Mouse (Mus musculus) embryonic facial prominence, embryonic 11.5 days (tissue): ENCODE results near the gene Macrod1. TPM values are rescaled to one million over a fixed set of nuclear protein-coding genes. Genes with fewer than 3 reads are reported as not detected.

ENCODE experiments used
- ATAC-seq: fragments of 200-750 bp; cut with Nextera tagmentation; replicated peaks from 2 replicates; pipeline ENCODE4 v1.8.0; 2017; ENCODE audit warnings: low read depth; ENCODE audit not compliant: insufficient number of reproducible peaks, low FRiP score, low TSS enrichment
- DNase-seq: peaks from one replicate; pipeline ENCODE4 v3.0.0-alpha.2; 2015; ENCODE audit warnings: low spot score
- H3K27ac ChIP-seq: fragments of 300-500 bp; sonication (generic); replicated peaks from 2 replicates; pipeline ENCODE4 v1.5.1; 2014; ENCODE audit warnings: mild to moderate bottlenecking, low read depth, low read length, control low read depth
- H3K27me3 ChIP-seq: fragments of 300-500 bp; sonication (generic); 2 replicates; pipeline ENCODE4 v1.6.1; 2014; ENCODE audit warnings: mild to moderate bottlenecking, low read length, moderate library complexity, mixed read lengths; ENCODE audit not compliant: control insufficient read depth, insufficient read depth
- H3K36me3 ChIP-seq: fragments of 300-500 bp; sonication (generic); replicated peaks from 2 replicates; pipeline ENCODE4 v1.6.1; 2014; ENCODE audit warnings: low read depth, mild to moderate bottlenecking, low read length, moderate library complexity, mixed read lengths; ENCODE audit not compliant: control insufficient read depth, insufficient read depth
- H3K4me1 ChIP-seq: fragments of 300-500 bp; sonication (generic); 2 replicates; pipeline ENCODE4 v1.6.1; 2014; ENCODE audit warnings: low read length, mixed read lengths; ENCODE audit not compliant: control insufficient read depth, insufficient read depth
- H3K4me2 ChIP-seq: fragments of 300-500 bp; sonication (generic); 2 replicates; pipeline ENCODE4 v1.6.1; 2014; ENCODE audit warnings: low read depth, mild to moderate bottlenecking, control low read depth, low read length, moderate library complexity
- H3K4me3 ChIP-seq: fragments of 300-500 bp; sonication (generic); 2 replicates; pipeline ENCODE4 v1.5.1; 2014; ENCODE audit warnings: low read depth, low read length, control low read depth
- H3K9ac ChIP-seq: fragments of 300-500 bp; sonication (generic); replicated peaks from 2 replicates; pipeline ENCODE4 v1.6.1; 2014; ENCODE audit warnings: mild to moderate bottlenecking, control low read depth, low read length
- H3K9me3 ChIP-seq: fragments of 300-500 bp; sonication (generic); replicated peaks from 2 replicates; pipeline ENCODE4 v1.6.1; 2016; ENCODE audit warnings: mild to moderate bottlenecking, low read length, inconsistent platforms, mixed read lengths; ENCODE audit not compliant: control insufficient read depth
- WGBS: fragments of 180-500 bp; shearing (Covaris S2); extraction: QIAGEN DNeasy Blood & Tissue Kit; methylation state at CpG from one replicate; pipeline ENCODE4 v1.1.7; 2014; 5-methylcytosine and 5-hydroxymethylcytosine counted together
- polyA plus RNA-seq: library from polyadenylated mRNA; unstranded; fragments of >200 nt; fragmentation: Nextera tagmentation; extraction: Ambion mirVana; gene quantifications from 2 replicates; pipeline ENCODE4 v1.2.1, GENCODE M21; 2014

Macrod1 gene
- polyA plus RNA-seq, 1 experiment from 2014 or later, result 6.9 TPM

DNA sequence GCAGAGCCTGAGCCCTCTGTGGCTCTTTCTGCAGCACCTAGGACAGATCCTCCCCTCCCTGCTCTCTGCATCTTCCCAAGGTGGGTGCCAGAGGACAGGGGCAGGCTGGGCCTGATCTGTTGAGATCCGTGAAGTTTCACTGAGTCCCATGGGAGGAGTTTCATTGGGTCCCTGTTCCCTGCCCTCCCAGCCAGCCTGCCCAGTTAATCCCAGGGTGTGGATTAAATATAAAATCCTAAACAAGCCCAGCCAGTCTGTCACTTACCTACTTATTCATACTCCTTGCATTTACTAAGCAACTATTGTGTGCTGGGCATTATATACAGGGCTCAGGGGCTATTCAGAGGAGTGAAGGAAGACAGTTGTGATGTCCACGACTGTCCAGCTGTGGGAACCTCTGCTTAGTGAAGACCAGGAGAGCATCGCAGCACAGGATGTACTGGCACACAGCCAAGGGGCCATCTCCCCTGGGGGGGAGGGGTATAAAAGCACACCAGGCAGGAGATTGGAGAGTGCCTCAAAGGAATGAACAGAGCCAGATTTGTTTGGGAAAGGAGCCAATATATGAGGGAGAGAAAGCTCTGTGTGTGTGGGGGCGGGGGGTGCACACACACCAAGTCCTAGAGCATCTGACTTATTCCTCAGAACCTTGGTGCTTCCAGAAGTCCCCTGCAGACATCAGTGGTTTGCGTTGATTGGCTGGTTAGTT, 85.8 kb downstream of the Macrod1 start:
- Histone ChIP-seq H3K4me1 (peaks cover 16% of the 10 kb centered on the region), H3K27ac (no peak overlapping the region), H3K4me2 (no peak overlapping the region), H3K9ac (no peak overlapping the region), H3K4me3 (no peak overlapping the region), H3K36me3 (no peaks in the 10 kb centered on the region), H3K9me3 (no peaks in the 10 kb centered on the region), H3K27me3 (peaks cover 4% of the 10 kb centered on the region; the same call in 1 of the 2 replicates)
- ATAC-seq (no peak), DNase-seq (no peak)
- 51% methylated on average over 5 of the region's 5 CpGs for WGBS

DNA sequence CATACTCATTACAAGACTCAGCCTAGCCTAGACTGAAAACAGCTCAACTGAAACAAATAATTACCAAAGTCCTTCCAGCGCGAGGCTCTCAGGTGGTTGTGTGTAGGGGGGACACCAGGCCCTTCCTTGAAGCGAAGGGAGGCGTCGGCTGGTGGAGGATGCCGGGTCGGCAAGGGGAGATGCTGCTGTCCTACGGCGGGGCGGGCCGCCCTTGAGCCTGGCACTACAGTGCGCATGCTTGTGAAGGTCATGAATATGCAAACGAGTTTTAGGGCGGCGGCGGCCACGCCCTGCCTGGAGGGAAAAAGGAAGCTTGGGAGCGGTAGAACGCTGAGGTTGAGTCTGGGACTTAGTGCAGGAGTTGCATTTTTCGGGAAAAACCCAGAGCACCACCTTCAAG, 87.2 kb downstream of the Macrod1 start:
- H3K27ac ChIP-seq, result no peak overlapping the region
- ATAC-seq, result no peak; the same call in 1 of the 2 replicates
- no peaks in the 10 kb centered on the region for H3K36me3 ChIP-seq
- H3K4me1 ChIP-seq, result peaks cover 4% of the 10 kb centered on the region
- DNase-seq, result peak; percentile 77
- peaks cover 4% of the 10 kb centered on the region; the same call in 1 of the 2 replicates for H3K27me3 ChIP-seq
- H3K9me3 ChIP-seq, result no peaks in the 10 kb centered on the region
- H3K9ac ChIP-seq, result peak overlapping the region; percentile 39
- 1% methylated on average over 20 of the region's 20 CpGs for WGBS
- H3K4me3 ChIP-seq, result peak overlapping the region; percentile 5
- peak overlapping the region; percentile 46 for H3K4me2 ChIP-seq

DNA sequence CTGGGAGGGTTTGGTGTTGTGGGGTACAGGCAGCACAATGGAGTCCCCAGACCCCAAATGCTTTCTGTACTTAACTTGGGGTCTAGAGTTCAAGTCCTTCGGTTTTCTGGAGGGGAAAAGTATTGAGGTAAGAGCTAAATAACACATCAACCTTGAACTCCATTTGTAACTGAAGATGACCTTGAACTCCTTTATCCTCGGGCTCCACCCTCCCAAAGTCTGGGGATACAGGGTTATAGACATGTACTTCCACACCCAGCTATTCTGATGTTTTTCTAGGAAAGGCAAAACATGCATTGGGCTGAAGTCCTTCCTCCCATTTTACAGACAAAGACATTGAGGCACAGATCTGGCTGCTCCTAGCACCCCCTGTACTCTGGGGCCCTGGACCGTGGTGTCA, 87.8 kb downstream of the Macrod1 start:
- no peak overlapping the region for H3K4me2 ChIP-seq

DNA sequence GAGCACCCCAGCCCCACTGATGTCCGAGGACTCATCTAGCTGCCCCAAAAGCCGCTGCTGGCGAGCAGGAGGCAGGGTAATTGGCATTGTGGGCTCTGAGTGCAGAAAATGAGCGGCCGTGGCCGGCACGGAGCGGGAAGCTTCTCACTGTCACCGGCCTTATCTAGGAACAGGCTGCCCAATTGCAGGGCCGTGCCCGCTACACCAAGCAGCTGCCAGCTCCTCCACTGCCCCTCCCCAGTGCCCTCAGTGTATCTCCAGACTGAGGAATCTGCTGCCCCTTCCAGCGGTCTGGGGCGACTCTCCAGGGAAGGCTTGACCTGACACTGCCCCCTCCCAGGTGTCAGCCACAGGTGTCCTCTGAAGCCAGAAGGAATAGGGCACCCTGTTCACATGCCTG, 89.8 kb downstream of the Macrod1 start:
- H3K36me3 ChIP-seq, result no peaks in the 10 kb centered on the region; the same call in 1 of the 2 replicates
- no peak overlapping the region for H3K27ac ChIP-seq
- whole genome bisulfite sequencing, result 77% methylated on average over 13 of the region's 13 CpGs
- no peak for DNase-seq
- no peaks in the 10 kb centered on the region for H3K9me3 ChIP-seq
- H3K4me2 ChIP-seq, result no peak overlapping the region
- no peak overlapping the region for H3K9ac ChIP-seq
- no peaks in the 10 kb centered on the region for H3K4me1 ChIP-seq
- no peak overlapping the region for H3K4me3 ChIP-seq
- H3K27me3 ChIP-seq, result peaks cover 4% of the 10 kb centered on the region; the same call in 1 of the 2 replicates
- ATAC-seq, result no peak

More for the DNA sequence above, 87.8 kb downstream of the Macrod1 start:
- Histone ChIP-seq H3K9me3 (no peaks in the 10 kb centered on the region), H3K27me3 (peaks cover 4% of the 10 kb centered on the region; the same call in 1 of the 2 replicates), H3K4me3 (no peak overlapping the region), H3K4me1 (no peaks in the 10 kb centered on the region), H3K9ac (no peak overlapping the region), H3K36me3 (no peaks in the 10 kb centered on the region; the same call in 1 of the 2 replicates), H3K27ac (no peak overlapping the region)
- ATAC-seq (no peak), DNase-seq (no peak)
- 72% methylated on average over 3 of the region's 3 CpGs for WGBS

DNA sequence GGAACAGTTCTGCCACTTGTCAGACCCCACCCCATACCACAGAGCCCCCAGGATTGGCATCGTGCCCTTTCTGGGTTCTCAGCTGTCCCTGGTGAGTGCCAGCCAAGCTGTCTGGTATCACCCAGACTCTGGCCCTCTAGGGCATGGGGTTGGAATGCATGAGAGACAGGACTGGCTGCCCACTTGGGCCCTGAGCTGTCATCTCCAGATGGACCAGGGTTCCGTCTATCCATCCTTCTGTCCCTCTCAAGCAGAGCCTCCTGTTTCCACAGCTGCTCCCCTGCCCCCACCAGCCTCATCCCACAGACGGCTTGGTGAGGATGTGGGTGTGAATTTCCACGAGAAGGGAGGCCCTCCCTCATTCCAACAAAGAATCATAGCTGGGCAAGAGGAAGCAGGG, 91.5 kb downstream of the Macrod1 start:
- Histone ChIP-seq H3K4me1 (no peaks in the 10 kb centered on the region), H3K9ac (no peak overlapping the region), H3K4me3 (no peak overlapping the region), H3K4me2 (no peak overlapping the region), H3K27me3 (peaks cover 4% of the 10 kb centered on the region; the same call in 1 of the 2 replicates), H3K27ac (no peak overlapping the region), H3K36me3 (no peaks in the 10 kb centered on the region; the same call in 1 of the 2 replicates), H3K9me3 (no peaks in the 10 kb centered on the region)
- 44% methylated on average over 4 of the region's 4 CpGs for WGBS
- no peak for DNase-seq
- no peak for ATAC-seq

DNA sequence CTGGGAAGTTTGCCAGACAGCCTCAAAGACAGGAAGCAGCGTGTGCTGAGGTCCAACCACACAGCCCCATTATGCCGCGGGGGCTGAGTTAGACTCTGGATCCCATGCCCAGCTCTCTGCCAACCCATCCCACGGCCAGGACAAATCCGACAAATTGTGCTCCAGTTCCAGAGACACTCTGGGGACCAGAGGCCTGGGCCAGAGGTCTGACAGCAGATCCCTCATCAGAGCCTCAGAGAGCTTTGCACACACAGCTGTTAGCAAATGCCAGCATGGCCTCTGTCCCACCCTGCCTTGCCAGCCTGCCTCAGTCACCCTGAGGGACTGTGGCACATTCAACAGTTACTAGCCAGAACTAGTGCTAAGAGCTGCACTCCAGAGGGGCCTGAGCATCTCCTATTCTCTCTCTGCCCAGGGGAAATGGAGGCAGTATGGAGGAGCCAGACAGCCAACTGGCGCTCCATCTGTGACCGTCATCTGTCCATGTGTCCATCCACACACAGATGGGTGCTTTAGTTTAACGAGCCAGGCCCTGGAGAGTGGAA, 92.0 kb downstream of the Macrod1 start:
- Histone ChIP-seq H3K4me1 (no peaks in the 10 kb centered on the region), H3K27ac (no peak overlapping the region), H3K27me3 (peaks cover 2% of the 10 kb centered on the region; the same call in 1 of the 2 replicates), H3K4me2 (no peak overlapping the region), H3K36me3 (no peaks in the 10 kb centered on the region; the same call in 1 of the 2 replicates), H3K9me3 (no peaks in the 10 kb centered on the region), H3K9ac (no peak overlapping the region), H3K4me3 (no peak overlapping the region)
- DNase-seq, result no peak
- ATAC-seq, result no peak
- WGBS, result 64% methylated on average over 8 of the region's 8 CpGs

DNA sequence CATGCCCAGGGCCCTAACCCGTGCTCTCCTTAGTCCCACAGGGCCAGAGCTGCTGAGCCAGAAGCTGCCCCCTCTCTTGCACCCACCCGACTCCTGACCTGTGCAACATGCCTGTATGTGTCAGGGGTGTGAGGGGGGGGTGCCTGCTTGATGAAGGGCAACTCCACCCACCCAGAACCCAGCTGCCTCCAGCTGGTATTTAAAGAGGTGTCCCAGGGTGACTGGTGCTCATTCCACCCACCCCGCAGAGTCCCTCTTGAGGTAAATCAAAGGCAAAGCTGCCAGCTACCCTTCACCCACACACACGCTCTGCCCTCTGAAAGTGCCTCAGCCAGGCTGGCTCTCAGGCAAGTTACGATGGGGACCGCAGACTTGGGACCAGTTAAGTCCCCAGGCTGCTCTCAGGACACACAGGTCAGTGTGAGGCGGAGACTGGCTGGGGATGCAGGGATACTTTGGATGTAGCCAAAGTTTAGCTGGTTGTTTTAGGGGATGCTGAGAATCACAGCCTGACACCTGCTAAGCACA, 92.6 kb downstream of the Macrod1 start:
- Histone ChIP-seq H3K4me1 (no peaks in the 10 kb centered on the region), H3K9me3 (no peaks in the 10 kb centered on the region), H3K27ac (no peak overlapping the region), H3K4me3 (no peak overlapping the region), H3K36me3 (no peaks in the 10 kb centered on the region; the same call in 1 of the 2 replicates), H3K4me2 (no peak overlapping the region), H3K27me3 (0 out of 2 replicates have a peak, but pooled peaks cover 2% of the 10 kb centered on the region), H3K9ac (no peak overlapping the region)
- 68% methylated on average over 7 of the region's 7 CpGs for WGBS
- no peak for DNase-seq
- ATAC-seq, result no peak
